Mouse (Mus musculus): Measurements from ENCODE around the gene Plekhd1. TPM values are rescaled to one million over a fixed set of nuclear protein-coding genes. Genes with fewer than 3 reads are reported as not detected.
A peak's percentile ranks its signal among the peaks of the same experiment; 100 is the strongest.

Plekhd1 gene
- 0.32 and 0.39 TPM in 2 replicates for polyA plus RNA-seq (2015; fragmentation: Nextera tagmentation; extraction: Ambion mirVana)

GRCm38 (mm10) chr12:80692269-80692972 lies at the start of gene Plekhd1:
Gene Plekhd1 (plus strand): TSS chr12:80692591.
- peaks cover 26% of the 10 kb centered on the region for H3K4me1 ChIP-seq
- peak within 1 kb of the TSS; percentile 42 for H3K4me3 ChIP-seq (replicated peaks)
- H3K9ac ChIP-seq, result no peak within 1 kb of the TSS
- no peaks in the 10 kb centered on the region for H3K9me3 ChIP-seq (replicated peaks)
- peaks cover 47% of the 10 kb centered on the region for H3K27me3 ChIP-seq
- H3K36me3 ChIP-seq, result no peaks in the 10 kb centered on the region
- 1% methylated on average over 52 of the region's 52 CpGs for WGBS
- H3K4me2 ChIP-seq (replicated peaks), result peak within 1 kb of the TSS; percentile 64
- no peak within 1 kb of the TSS for H3K27ac ChIP-seq (replicated peaks)
- peak; percentile 68; the same call in 1 of the 2 replicates for ATAC-seq (ENCODE audit: insufficient number of reproducible peaks, low FRiP score, low TSS enrichment, low read depth)

DNA sequence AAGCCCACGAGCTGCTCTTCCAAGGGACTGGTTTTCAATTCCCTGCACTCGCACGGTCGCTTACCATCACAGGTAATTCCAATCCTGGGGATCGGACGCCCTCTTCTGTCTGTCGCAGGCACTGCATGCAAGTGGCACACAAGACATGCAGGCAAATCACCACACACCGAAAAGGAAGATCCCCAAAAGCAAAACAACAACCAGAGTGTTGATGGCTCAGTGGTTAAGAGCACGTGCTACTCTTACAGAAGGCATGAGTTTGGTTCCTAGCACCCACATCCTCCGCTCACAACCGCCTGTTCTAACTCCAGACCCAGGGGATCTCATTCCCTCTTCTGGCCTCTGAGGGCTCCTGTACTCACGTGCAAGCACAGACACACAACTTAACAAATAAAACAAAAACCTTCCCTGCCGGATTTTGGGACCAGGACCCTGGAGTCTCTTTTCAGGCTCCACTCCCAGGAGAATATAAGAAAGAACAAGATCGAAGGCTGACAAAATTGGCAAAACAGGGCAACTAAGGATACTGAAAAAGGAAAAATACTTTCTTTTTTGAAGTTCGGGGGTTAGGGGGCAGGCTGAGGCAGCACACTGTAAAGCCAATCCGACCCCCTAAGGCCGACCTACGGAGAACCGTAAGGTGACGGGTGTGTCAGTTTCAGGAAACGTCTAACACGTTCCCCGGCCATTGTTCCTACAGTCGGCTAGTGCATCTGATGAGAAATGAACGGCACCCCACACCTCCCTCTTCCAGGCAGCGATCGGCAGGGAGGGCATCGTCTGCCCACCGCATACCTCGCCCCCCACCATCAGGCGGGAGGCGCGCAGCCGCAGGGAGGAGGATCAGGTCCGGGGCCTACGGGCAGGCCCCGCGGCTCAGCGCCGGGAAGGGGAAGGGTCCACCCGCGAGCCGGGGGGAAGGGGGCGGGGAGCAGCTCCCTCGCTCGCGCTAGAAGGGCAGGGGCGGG lies 49.4 kb upstream of the Plekhd1 start:
- peak overlapping the region; percentile 85 for H3K27ac ChIP-seq (replicated peaks)
- H3K27me3 ChIP-seq, result no peaks in the 10 kb centered on the region
- 2% methylated on average over 43 of the region's 48 CpGs for WGBS
- peaks cover 34% of the 10 kb centered on the region for H3K36me3 ChIP-seq
- ATAC-seq (ENCODE audit: insufficient number of reproducible peaks, low FRiP score, low TSS enrichment, low read depth), result peak; percentile 64
- H3K9ac ChIP-seq, result peak overlapping the region; percentile 96
- peak overlapping the region; percentile 72 for H3K4me2 ChIP-seq (replicated peaks)
- no peaks in the 10 kb centered on the region for H3K9me3 ChIP-seq (replicated peaks)
- H3K4me3 ChIP-seq (replicated peaks), result peak overlapping the region; percentile 96
- peaks cover 31% of the 10 kb centered on the region for H3K4me1 ChIP-seq

DNA sequence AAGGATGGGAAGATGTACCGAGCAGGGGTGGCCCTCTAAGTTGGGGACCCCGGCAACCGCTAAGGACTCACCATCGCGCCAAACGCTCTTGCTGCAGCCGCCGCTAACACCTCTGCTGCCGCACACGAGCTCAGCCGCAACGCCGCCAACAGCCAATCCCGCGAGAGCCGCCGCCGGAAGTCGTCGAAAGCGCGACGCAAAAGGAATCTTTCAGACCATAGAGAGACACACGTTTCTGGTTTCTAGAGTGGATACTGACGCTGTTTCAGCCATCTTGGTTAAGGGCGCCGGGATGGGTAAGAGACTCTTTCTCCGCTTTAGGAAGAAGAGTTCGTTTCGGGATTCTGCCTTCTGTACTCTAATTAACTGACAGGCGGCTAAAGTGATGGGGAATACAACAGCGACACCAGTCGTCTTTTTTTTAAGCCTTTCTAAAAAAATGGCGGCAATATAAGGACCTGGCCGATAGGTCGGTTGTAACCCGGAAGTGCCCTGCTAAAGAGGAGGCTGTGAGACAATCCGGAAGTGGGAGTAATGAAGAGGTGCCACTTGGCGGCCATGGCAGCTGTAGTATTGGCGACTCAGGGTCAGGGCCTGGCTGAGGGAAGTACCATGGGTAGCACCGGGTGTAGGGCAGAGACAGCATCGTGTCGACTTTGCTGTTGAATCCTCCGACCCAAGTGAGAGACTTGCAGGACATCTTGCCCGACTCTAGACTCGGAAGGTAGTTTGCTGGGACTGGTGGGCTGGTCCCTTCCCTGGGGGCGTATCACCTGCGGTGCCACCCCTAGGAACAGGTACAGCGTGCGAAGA lies 48.5 kb upstream of the Plekhd1 start, which contains the start of the genes Slc39a9 and Erh:
TSS of gene Slc39a9 (plus strand) at position 191 of the 813 bp plus-strand sequence.
TSS of gene Erh (minus strand) at position 649 of the 813 bp plus-strand sequence.
- under 1% methylated on average over 50 of the region's 50 CpGs for WGBS
- H3K4me1 ChIP-seq, result peaks cover 31% of the 10 kb centered on the region
- H3K27ac ChIP-seq (replicated peaks), result peak within 1 kb of the TSS; percentile 85
- peaks cover 32% of the 10 kb centered on the region for H3K36me3 ChIP-seq
- peak within 1 kb of the TSS; percentile 72 for H3K4me2 ChIP-seq (replicated peaks)
- H3K9me3 ChIP-seq (replicated peaks), result no peaks in the 10 kb centered on the region
- peak; percentile 95 for ATAC-seq (ENCODE audit: insufficient number of reproducible peaks, low FRiP score, low TSS enrichment, low read depth)
- H3K9ac ChIP-seq, result peak within 1 kb of the TSS; percentile 96
- no peaks in the 10 kb centered on the region for H3K27me3 ChIP-seq
- peak within 1 kb of the TSS; percentile 96 for H3K4me3 ChIP-seq (replicated peaks)

GRCm38 (mm10) chr12:80644506-80644868 lies 47.9 kb upstream of the Plekhd1 start:
- Histone ChIP-seq H3K4me2 (replicated peaks) (peak overlapping the region; percentile 72), H3K9me3 (replicated peaks) (no peaks in the 10 kb centered on the region), H3K9ac (peak overlapping the region; percentile 96), H3K4me3 (replicated peaks) (peak overlapping the region; percentile 96), H3K27ac (replicated peaks) (0 out of 2 replicates have a peak overlapping the region, but pooled peaks have one; percentile 2), H3K36me3 (peaks cover 27% of the 10 kb centered on the region), H3K4me1 (peaks cover 31% of the 10 kb centered on the region), H3K27me3 (no peaks in the 10 kb centered on the region)
- no peak for ATAC-seq (ENCODE audit: insufficient number of reproducible peaks, low FRiP score, low TSS enrichment, low read depth)
- 6% methylated on average over 18 of the region's 18 CpGs for WGBS

GRCm38 (mm10) chr12:80646377-80646776 lies 46.0 kb upstream of the Plekhd1 start:
- H3K4me1 ChIP-seq, result peaks cover 31% of the 10 kb centered on the region
- H3K4me2 ChIP-seq (replicated peaks), result peak overlapping the region; percentile 72
- H3K27ac ChIP-seq (replicated peaks), result no peak overlapping the region
- H3K36me3 ChIP-seq, result peaks cover 8% of the 10 kb centered on the region; the same call in 1 of the 2 replicates
- no peaks in the 10 kb centered on the region for H3K27me3 ChIP-seq
- H3K9me3 ChIP-seq (replicated peaks), result no peaks in the 10 kb centered on the region
- no peak overlapping the region for H3K9ac ChIP-seq
- ATAC-seq (ENCODE audit: insufficient number of reproducible peaks, low FRiP score, low TSS enrichment, low read depth), result no peak
- 92% methylated on average over 3 of the region's 3 CpGs for WGBS
- 0 out of 2 replicates have a peak overlapping the region, but pooled peaks have one; percentile 96 for H3K4me3 ChIP-seq (replicated peaks)

GRCm38 (mm10) chr12:80653951-80654658 lies 38.3 kb upstream of the Plekhd1 start:
- no peak overlapping the region for H3K9ac ChIP-seq
- no peak overlapping the region for H3K4me3 ChIP-seq (replicated peaks)
- WGBS, result 82% methylated on average over 7 of the region's 7 CpGs
- H3K27ac ChIP-seq (replicated peaks), result no peak overlapping the region
- H3K4me2 ChIP-seq (replicated peaks), result no peak overlapping the region
- H3K36me3 ChIP-seq, result no peaks in the 10 kb centered on the region
- no peaks in the 10 kb centered on the region for H3K9me3 ChIP-seq (replicated peaks)
- ATAC-seq (ENCODE audit: insufficient number of reproducible peaks, low FRiP score, low TSS enrichment, low read depth), result no peak
- no peaks in the 10 kb centered on the region for H3K27me3 ChIP-seq
- H3K4me1 ChIP-seq, result no peaks in the 10 kb centered on the region

DNA sequence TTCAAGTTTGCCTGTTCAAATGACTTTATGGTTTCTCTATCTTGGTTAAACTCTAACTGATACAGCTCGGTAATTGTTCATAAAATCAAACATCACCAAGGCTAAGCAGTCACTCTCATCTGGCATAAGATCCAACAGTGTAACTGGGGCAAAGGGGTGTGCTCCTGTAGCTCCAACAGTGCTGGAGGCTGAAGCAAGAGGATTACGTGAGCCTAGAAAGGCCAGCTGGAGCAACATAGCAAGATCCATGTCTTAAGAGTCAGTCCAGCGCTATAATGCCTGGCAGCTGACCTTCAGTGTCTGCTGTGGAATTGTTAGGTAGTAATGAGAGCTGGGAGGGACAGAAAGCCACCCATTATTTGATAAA lies 37.7 kb upstream of the Plekhd1 start:
- H3K9ac ChIP-seq, result no peak overlapping the region
- H3K4me3 ChIP-seq (replicated peaks), result no peak overlapping the region
- no peaks in the 10 kb centered on the region for H3K9me3 ChIP-seq (replicated peaks)
- H3K27ac ChIP-seq (replicated peaks), result no peak overlapping the region
- no peak for ATAC-seq (ENCODE audit: insufficient number of reproducible peaks, low FRiP score, low TSS enrichment, low read depth)
- no peaks in the 10 kb centered on the region for H3K36me3 ChIP-seq
- H3K27me3 ChIP-seq, result no peaks in the 10 kb centered on the region
- H3K4me2 ChIP-seq (replicated peaks), result no peak overlapping the region
- no peaks in the 10 kb centered on the region for H3K4me1 ChIP-seq
- 88% methylated on average over 3 of the region's 3 CpGs for WGBS

- Histone ChIP-seq H3K4me3 (replicated peaks) (no peak overlapping the region), H3K4me1 (no peaks in the 10 kb centered on the region), H3K9ac (no peak overlapping the region), H3K9me3 (replicated peaks) (no peaks in the 10 kb centered on the region), H3K4me2 (replicated peaks) (no peak overlapping the region), H3K27ac (replicated peaks) (no peak overlapping the region), H3K27me3 (no peaks in the 10 kb centered on the region), H3K36me3 (peaks cover 12% of the 10 kb centered on the region)
- WGBS, result 84% methylated on average over 6 of the region's 6 CpGs
- ATAC-seq (ENCODE audit: insufficient number of reproducible peaks, low FRiP score, low TSS enrichment, low read depth), result no peak
Observed at GRCm38 (mm10) chr12:80658661-80659060, 33.7 kb upstream of the Plekhd1 start.

- Histone ChIP-seq H3K9ac (no peak overlapping the region), H3K4me1 (no peaks in the 10 kb centered on the region), H3K4me3 (replicated peaks) (no peak overlapping the region), H3K27ac (replicated peaks) (no peak overlapping the region), H3K9me3 (replicated peaks) (no peaks in the 10 kb centered on the region), H3K27me3 (no peaks in the 10 kb centered on the region), H3K36me3 (peaks cover 31% of the 10 kb centered on the region), H3K4me2 (replicated peaks) (no peak overlapping the region)
- no peak for ATAC-seq (ENCODE audit: insufficient number of reproducible peaks, low FRiP score, low TSS enrichment, low read depth)
- 89% methylated on average over 10 of the region's 10 CpGs for WGBS
Observed at GRCm38 (mm10) chr12:80662322-80662721, 30.1 kb upstream of the Plekhd1 start.

DNA sequence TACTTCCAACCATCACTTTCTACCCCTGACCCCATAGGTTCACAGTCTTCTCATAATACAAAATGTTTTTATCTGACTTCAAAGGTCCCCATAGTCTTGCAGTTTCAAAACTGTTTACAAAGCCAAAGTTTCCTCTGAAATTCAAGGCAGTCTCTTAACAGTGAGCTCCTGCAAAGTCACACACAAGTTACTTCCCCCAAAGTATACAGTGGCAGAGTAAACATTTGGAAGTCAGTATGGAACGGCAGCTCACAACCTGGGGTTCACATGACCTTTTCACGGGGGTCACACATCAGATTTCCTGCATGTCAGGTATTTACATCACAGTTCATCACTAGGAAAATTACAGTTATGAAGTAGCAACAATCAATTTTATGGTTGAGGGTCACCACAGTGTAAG lies 28.5 kb upstream of the Plekhd1 start:
- Histone ChIP-seq H3K27me3 (no peaks in the 10 kb centered on the region), H3K4me1 (no peaks in the 10 kb centered on the region), H3K36me3 (peaks cover 45% of the 10 kb centered on the region), H3K4me2 (replicated peaks) (no peak overlapping the region), H3K4me3 (replicated peaks) (no peak overlapping the region), H3K27ac (replicated peaks) (no peak overlapping the region), H3K9me3 (replicated peaks) (no peaks in the 10 kb centered on the region), H3K9ac (no peak overlapping the region)
- 71% methylated on average over 2 of the region's 2 CpGs for whole genome bisulfite sequencing
- ATAC-seq (ENCODE audit: insufficient number of reproducible peaks, low FRiP score, low TSS enrichment, low read depth), result no peak
